Mouse (Mus musculus) heart, adult 9 months (tissue): ENCODE measurements around the gene Fancd2.

ENCODE experiments used
- DNase-seq, 2 experiments: peaks; one replicate each; pipeline ENCODE4 v3.0.0; 2022; ENCODE audit warnings: low spot score in 2 of 2

Fancd2 gene

GRCm38 (mm10) chr6:113612258-113612969 lies 80.9 kb downstream of the Fancd2 start:
- no peak for DNase-seq

GRCm38 (mm10) chr6:113614152-113614551 lies 82.7 kb downstream of the Fancd2 start:
- DNase-seq = no peak

GRCm38 (mm10) chr6:113614997-113615396 lies 83.5 kb downstream of the Fancd2 start:
- DNase-seq = no peak

GRCm38 (mm10) chr6:113615489-113615888 lies 84.0 kb downstream of the Fancd2 start:
- no peak for DNase-seq

- no peak for DNase-seq
Observed at GRCm38 (mm10) chr6:113623386-113623785, 91.9 kb downstream of the Fancd2 start.

- DNase-seq = peak; percentile 92
Observed at GRCm38 (mm10) chr6:113623941-113624751, 92.7 kb downstream of the Fancd2 start, which contains the start of gene Vhl. Gene Vhl, plus strand, starts transcription at chr6:113623959.

GRCm38 (mm10) chr6:113624989-113625770 lies 93.7 kb downstream of the Fancd2 start:
- DNase-seq = no peak

GRCm38 (mm10) chr6:113630322-113630721 lies 98.8 kb downstream of the Fancd2 start:
- no peak for DNase-seq

GRCm38 (mm10) chr6:113632863-113633262 lies 101.4 kb downstream of the Fancd2 start:
- no peak for DNase-seq

GRCm38 (mm10) chr6:113638302-113639040 lies 107.0 kb downstream of the Fancd2 start, which contains the start of gene Irak2:
Gene Irak2, plus strand, starts transcription at chr6:113638467.
- peak; percentile 95 to 96 for DNase-seq

- no peak for DNase-seq
Observed at GRCm38 (mm10) chr6:113639201-113639600, 107.7 kb downstream of the Fancd2 start.

GRCm38 (mm10) chr6:113642605-113643004 lies 111.1 kb downstream of the Fancd2 start:
- no peak for DNase-seq

- no peak for DNase-seq
Observed at GRCm38 (mm10) chr6:113643021-113643420, 111.5 kb downstream of the Fancd2 start.

GRCm38 (mm10) chr6:113643967-113644366 lies 112.5 kb downstream of the Fancd2 start:
- no peak for DNase-seq

- peak; percentile 87 to 95 for DNase-seq
Observed at GRCm38 (mm10) chr6:113644808-113645207, 113.3 kb downstream of the Fancd2 start.
